Mouse (Mus musculus) forebrain, postnatal 0 days (tissue): ENCODE data around the gene Rasgrf2. TPM values are rescaled to one million over a fixed set of nuclear protein-coding genes. Genes with fewer than 3 reads are reported as not detected.

Source experiments
- ATAC-seq: fragments of 200-750 bp; cut with Nextera tagmentation; 2 replicates; pipeline ENCODE4 v1.8.0; 2017; ENCODE audit warnings: mild to moderate bottlenecking, moderate library complexity
- DNase-seq: peaks from one replicate; pipeline ENCODE4 v3.0.0-alpha.2; 2015
- H3K27ac ChIP-seq: fragments of 300-500 bp; sonication (generic); 2 replicates; pipeline ENCODE4 v1.5.1; 2014; ENCODE audit warnings: low read depth, mild to moderate bottlenecking, antibody characterized with exemption, low read length, moderate library complexity, mixed read lengths
- H3K27me3 ChIP-seq: fragments of 300-500 bp; sonication (generic); 2 replicates; pipeline ENCODE4 v1.6.1; 2014; ENCODE audit warnings: mild to moderate bottlenecking, low read length, mixed read lengths; ENCODE audit not compliant: insufficient read depth
- H3K36me3 ChIP-seq: fragments of 300-500 bp; sonication (generic); 2 replicates; pipeline ENCODE4 v1.6.1; 2014; ENCODE audit warnings: mild to moderate bottlenecking, moderate library complexity; ENCODE audit not compliant: insufficient read depth
- H3K4me1 ChIP-seq: fragments of 300-500 bp; sonication (generic); 2 replicates; pipeline ENCODE4 v1.6.1; 2014; ENCODE audit warnings: antibody characterized with exemption; ENCODE audit not compliant: insufficient read depth
- H3K4me2 ChIP-seq: fragments of 300-500 bp; sonication (generic); 2 replicates; pipeline ENCODE4 v1.6.1; 2014; ENCODE audit warnings: low read depth, mild to moderate bottlenecking, moderate library complexity
- H3K4me3 ChIP-seq: fragments of 300-500 bp; sonication (generic); 2 replicates; pipeline ENCODE4 v1.5.1; 2014; ENCODE audit warnings: low read depth, low read length, mixed read lengths
- H3K9ac ChIP-seq: fragments of 300-500 bp; sonication (generic); 2 replicates; pipeline ENCODE4 v1.6.1; 2014; ENCODE audit warnings: mild to moderate bottlenecking
- H3K9me3 ChIP-seq: fragments of 300-500 bp; sonication (generic); 2 replicates; pipeline ENCODE4 v1.6.1; 2016; ENCODE audit warnings: low read length
- CTCF ChIP-seq: sonication (generic); IDR thresholded peaks from 2 replicates; pipeline ENCODE4 v1.5.1; 2016; ENCODE audit warnings: antibody characterized with exemption, control low read depth, low read depth
- WGBS: fragments of 180-500 bp; shearing (Covaris S2); extraction: QIAGEN DNeasy Blood & Tissue Kit; methylation state at CpG from one replicate; pipeline ENCODE4 v1.1.7; 2014; 5-methylcytosine and 5-hydroxymethylcytosine counted together
- polyA plus RNA-seq: library from polyadenylated mRNA; unstranded; fragments of >200 nt; fragmentation: Nextera tagmentation; extraction: Ambion mirVana; gene quantifications from 2 replicates; pipeline ENCODE4 v1.2.1, GENCODE M21; 2015
- total RNA-seq: library from RNA; depleted of rRNA; stranded (reverse); fragments of >200 nt; gene quantifications from 2 replicates; pipeline ENCODE4 v1.2.3, GENCODE M21; 2014

Gene Rasgrf2
- total and polyA plus RNA-seq, 2 experiments from 2014 or later, result 7.0 to 63.5 TPM

DNA sequence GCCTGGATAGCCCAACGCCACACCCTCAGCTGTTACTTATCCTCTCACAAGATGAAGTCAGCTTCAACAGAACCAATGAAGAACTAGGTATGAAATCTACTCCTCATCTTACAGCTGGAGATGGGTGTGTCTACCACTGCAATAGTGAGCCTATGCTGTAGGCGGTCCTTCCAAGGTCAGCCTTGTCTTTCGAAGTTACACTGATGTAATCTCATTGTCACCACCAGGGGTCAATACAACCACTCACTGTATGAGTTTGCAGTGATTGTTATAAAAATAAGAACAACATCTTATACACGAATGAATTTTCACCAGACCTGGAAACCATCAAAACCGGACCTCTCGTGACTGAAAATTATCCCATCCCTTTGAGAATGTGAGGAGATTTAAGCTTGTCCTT lies 238.3 kb downstream of the Rasgrf2 start:
- TF ChIP-seq CTCF, result peak; percentile 71
- Histone ChIP-seq H3K27ac (no peak overlapping the region), H3K9me3 (no peaks in the 10 kb centered on the region), H3K27me3 (no peaks in the 10 kb centered on the region), H3K4me2 (no peak overlapping the region), H3K36me3 (no peaks in the 10 kb centered on the region), H3K4me1 (no peaks in the 10 kb centered on the region), H3K4me3 (no peak overlapping the region), H3K9ac (no peak overlapping the region)
- ATAC-seq, result peak; percentile 50
- DNase-seq, result no peak
- 83% methylated on average over 6 of the region's 6 CpGs for WGBS

DNA sequence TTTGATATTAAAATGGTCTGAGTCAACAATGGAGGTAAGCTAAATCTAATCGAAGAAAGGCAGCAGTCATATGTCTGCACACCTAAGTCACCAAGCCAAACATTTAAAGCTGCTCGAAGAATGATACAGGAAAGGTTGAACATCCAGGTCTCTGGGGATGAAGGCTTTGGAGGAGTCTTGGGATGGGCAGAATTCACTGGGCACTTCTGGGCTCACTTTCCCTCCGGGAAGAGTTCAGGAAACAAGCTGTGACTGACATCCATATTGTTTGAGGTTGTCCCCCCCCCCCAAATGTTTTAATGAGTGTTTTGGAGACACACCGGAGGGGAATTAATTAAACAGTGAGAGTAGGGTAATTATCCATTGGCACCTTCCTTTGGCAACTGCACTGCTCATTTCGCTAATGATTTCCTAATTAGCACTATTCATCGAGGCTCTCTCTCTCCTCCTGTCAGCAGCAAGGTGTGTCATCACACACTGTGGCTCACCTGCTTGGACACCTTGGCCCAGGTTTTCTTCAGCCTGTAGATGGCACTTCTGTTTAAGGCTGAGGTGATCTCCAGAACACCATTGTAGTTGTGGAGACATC lies 241.3 kb downstream of the Rasgrf2 start:
- no peak for TF ChIP-seq CTCF
- H3K4me3 ChIP-seq, result no peak overlapping the region
- H3K9ac ChIP-seq, result no peak overlapping the region
- H3K27ac ChIP-seq, result no peak overlapping the region
- no peak overlapping the region for H3K4me2 ChIP-seq
- no peaks in the 10 kb centered on the region for H3K9me3 ChIP-seq
- H3K4me1 ChIP-seq, result no peaks in the 10 kb centered on the region
- H3K27me3 ChIP-seq, result no peaks in the 10 kb centered on the region
- 40% methylated on average over 6 of the region's 6 CpGs for WGBS
- H3K36me3 ChIP-seq, result no peaks in the 10 kb centered on the region
- DNase-seq, result no peak
- ATAC-seq, result no peak

DNA sequence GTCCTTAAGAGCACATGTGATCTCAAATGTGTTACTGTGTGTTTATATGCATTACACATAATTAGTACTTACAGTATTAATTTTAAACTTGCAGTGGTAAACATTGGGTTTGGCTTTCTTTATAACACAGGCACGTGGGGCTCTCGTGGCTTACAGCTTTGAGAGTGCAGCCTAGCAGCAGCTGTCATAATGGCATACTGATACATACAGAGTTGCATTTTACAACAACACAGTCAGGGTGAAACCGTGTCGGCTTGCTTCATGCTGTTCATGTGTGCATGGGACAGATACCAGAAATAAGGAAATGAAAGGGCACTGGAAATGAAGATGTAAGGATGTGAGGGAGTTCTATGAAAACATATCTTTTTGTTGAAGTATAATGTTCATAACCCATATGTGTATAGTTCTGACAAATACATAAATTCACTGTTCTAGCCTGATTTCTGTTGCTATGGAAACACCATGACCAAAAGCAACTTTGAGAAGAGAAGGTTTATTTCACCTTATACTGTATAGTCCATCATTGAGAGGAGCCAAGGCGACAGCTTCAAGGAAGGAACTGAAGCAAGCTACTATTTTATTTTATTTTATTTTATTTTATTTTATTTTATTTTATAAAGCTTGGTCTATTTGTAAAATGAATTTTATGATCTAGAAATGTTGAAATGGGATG lies 246.6 kb downstream of the Rasgrf2 start:
- Histone ChIP-seq H3K9ac (no peak overlapping the region), H3K4me1 (no peaks in the 10 kb centered on the region), H3K4me3 (no peak overlapping the region), H3K36me3 (no peaks in the 10 kb centered on the region), H3K27me3 (no peaks in the 10 kb centered on the region), H3K27ac (no peak overlapping the region), H3K4me2 (no peak overlapping the region), H3K9me3 (no peaks in the 10 kb centered on the region)
- WGBS, result 68% methylated on average over 5 of the region's 5 CpGs
- ATAC-seq, result peak; percentile 71
- peak; percentile 40 for DNase-seq
- no peak for TF ChIP-seq CTCF

DNA sequence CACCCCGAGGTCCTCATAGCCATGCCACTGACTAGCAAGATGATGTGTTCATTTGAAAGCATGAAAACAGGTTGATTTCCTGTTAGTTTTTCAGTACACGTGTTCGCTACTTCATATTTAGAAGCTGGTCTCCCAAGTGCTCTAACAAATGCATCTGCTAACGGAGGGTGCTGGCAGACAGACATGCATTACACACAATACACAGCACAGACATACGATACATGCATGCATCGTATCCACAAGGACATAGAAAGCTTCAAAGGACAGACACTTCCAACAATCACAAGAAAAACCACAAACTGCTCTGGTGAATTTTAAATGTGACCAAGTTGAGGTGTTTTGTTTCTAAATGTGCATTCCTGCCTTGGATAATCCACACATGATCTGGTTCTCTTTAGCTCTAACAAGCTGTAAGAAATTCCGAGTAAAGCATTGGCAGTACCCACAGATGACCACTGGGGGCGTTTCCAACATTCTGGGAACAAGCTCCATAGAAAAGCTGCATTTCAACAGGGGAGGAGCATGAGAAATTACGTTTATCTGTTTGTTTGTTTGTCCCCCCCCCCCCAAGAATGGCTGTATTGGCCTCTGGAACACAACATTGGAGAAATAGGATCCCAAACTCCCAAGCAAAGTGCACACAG lies 249.5 kb downstream of the Rasgrf2 start:
- ATAC-seq (peak; percentile 67), DNase-seq (peak; percentile 86)
- no peaks in the 10 kb centered on the region for H3K27me3 ChIP-seq
- no peak overlapping the region for H3K4me3 ChIP-seq
- H3K36me3 ChIP-seq, result no peaks in the 10 kb centered on the region
- no peak overlapping the region for H3K9ac ChIP-seq
- H3K4me1 ChIP-seq, result no peaks in the 10 kb centered on the region
- H3K4me2 ChIP-seq, result no peak overlapping the region
- H3K9me3 ChIP-seq, result no peaks in the 10 kb centered on the region
- H3K27ac ChIP-seq, result no peak overlapping the region
- TF ChIP-seq CTCF, result peak; percentile 82
- WGBS, result 52% methylated on average over 9 of the region's 9 CpGs

DNA sequence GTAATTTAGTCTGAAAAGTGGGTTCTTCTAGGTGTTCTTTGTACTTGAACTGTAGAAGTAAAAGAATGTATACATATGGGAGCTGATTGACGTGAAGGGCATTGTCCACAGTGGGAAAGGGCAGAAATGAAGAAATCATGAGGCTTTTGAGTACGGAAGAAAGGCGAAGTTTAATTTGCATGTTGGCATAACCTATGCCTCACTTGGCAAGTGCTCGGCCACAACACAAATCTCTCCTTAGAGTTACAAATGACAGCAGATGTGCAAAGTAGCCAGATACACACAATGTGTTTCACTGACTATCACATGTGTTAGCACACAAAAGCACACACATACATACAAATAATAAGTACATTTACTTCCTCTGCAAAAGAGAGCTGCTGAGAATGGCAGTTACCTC lies 251.2 kb downstream of the Rasgrf2 start:
- H3K4me3 ChIP-seq, result no peak overlapping the region
- no peaks in the 10 kb centered on the region for H3K9me3 ChIP-seq
- DNase-seq, result no peak
- no peak overlapping the region for H3K4me2 ChIP-seq
- no peak for TF ChIP-seq CTCF
- WGBS, result 53% methylated on average over 4 of the region's 4 CpGs
- H3K9ac ChIP-seq, result no peak overlapping the region
- no peaks in the 10 kb centered on the region for H3K4me1 ChIP-seq
- no peaks in the 10 kb centered on the region for H3K27me3 ChIP-seq
- no peaks in the 10 kb centered on the region for H3K36me3 ChIP-seq
- H3K27ac ChIP-seq, result no peak overlapping the region
- ATAC-seq, result no peak

DNA sequence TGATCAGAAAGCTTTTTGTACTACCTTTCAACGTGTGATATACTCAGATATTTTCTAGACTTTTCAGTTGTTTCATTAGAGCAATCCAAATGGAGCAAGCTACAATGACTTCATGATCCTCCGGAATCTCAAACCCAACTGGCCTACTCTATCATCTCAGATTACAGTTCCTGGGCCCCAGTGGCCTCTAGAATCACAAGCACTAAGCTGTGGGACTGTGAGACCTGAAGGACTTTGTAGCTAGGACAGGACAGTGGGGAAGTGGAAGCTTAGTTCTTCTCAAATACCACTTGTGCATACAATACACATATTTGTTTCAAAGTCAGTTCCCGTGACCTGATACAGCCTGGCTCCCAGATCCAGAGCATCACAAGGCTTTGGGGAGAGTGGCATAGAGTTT lies 253.5 kb downstream of the Rasgrf2 start:
- 88% methylated on average over 3 of the region's 3 CpGs for WGBS
- no peak overlapping the region for H3K9ac ChIP-seq
- TF ChIP-seq CTCF, result no peak

DNA sequence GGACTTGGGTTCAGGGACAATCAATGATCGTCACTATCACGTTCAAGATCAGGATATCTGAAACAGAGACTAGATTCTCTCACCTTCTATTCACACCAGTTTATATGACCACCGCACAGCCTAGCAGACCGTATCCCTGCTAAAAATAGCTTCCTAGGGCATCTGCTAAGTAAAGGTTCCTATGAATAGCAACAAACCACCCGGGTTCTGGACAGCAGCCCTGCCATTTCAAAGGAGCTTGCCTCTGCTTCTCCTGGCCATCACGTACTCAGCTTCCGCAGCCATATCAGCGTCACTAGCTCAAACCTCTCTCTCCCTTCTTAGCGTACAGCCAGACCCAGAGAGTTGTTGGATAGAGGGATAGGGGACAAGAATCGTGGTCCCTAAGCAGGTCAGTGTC lies 254.1 kb downstream of the Rasgrf2 start:
- Histone ChIP-seq H3K27me3 (no peaks in the 10 kb centered on the region), H3K4me3 (no peak overlapping the region), H3K4me1 (no peaks in the 10 kb centered on the region), H3K27ac (no peak overlapping the region), H3K4me2 (no peak overlapping the region), H3K9ac (no peak overlapping the region), H3K36me3 (no peaks in the 10 kb centered on the region), H3K9me3 (no peaks in the 10 kb centered on the region)
- 84% methylated on average over 10 of the region's 10 CpGs for WGBS
- no peak for TF ChIP-seq CTCF
- DNase-seq, result no peak
- ATAC-seq, result no peak

More for the DNA sequence above, 253.5 kb downstream of the Rasgrf2 start:
- DNase-seq (no peak), ATAC-seq (no peak)
- H3K4me3 ChIP-seq, result no peak overlapping the region
- H3K9me3 ChIP-seq, result no peaks in the 10 kb centered on the region
- no peak overlapping the region for H3K27ac ChIP-seq
- H3K27me3 ChIP-seq, result no peaks in the 10 kb centered on the region
- H3K4me1 ChIP-seq, result no peaks in the 10 kb centered on the region
- H3K4me2 ChIP-seq, result no peak overlapping the region
- no peaks in the 10 kb centered on the region for H3K36me3 ChIP-seq
